Mouse (Mus musculus): ENCODE data around the gene Ifit3. TPM values are rescaled to one million over a fixed set of nuclear protein-coding genes. Genes with fewer than 3 reads are reported as not detected.
"Not testable (repeated sequence)": the region's sequence is repeated elsewhere in the genome, so short reads cannot be mapped to it uniquely, and the experiment has no call there.

Ifit3 gene
- polyA plus RNA-seq, 1 experiment from 2014 or later, result 0.70 TPM

DNA sequence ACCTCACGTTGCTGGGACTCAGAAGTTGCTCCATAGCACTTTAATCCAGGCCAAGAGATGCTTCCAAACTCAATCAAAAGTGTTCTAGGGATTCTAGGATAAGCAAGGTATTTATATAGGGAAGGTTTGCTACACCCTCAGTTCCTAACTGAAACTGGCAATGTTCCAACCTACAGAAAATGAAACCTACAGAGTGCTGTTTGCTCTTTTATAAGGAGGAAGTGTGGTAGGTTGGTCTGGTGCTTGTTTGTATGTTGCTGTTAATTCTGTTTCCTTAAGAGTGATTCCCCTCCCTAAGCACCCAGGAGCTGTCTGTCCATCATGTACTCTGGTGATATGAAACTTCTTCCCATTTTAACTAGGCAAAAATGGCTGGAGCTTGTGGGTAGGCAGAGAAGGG is 18.6 kb downstream of the Ifit3 start, which contains the start of gene Ifit1bl1:
Gene Ifit1bl1, minus strand, starts transcription at position 69 of the 400 bp plus-strand sequence.
- H3K9me3 ChIP-seq (ENCODE audit: control insufficient read depth, low read length); H3K27me3 ChIP-seq (ENCODE audit: control insufficient read depth, insufficient read depth, low read depth, low read length); H3K4me3 ChIP-seq (ENCODE audit: low read length); H3K4me2 ChIP-seq (ENCODE audit: low read depth, low read length); H3K36me3 ChIP-seq (ENCODE audit: control insufficient read depth, insufficient read depth, low read length); H3K4me1 ChIP-seq (replicated peaks; ENCODE audit: control insufficient read depth, insufficient read depth, low read length); H3K9ac ChIP-seq (ENCODE audit: low read length); H3K27ac ChIP-seq (ENCODE audit: low read length): not testable (repeated sequence)
- whole genome bisulfite sequencing, result 30% methylated on average over 1 of the region's 1 CpGs
- peak; percentile 23; the same call in 1 of the 2 replicates for ATAC-seq (ENCODE audit: low read depth)

DNA sequence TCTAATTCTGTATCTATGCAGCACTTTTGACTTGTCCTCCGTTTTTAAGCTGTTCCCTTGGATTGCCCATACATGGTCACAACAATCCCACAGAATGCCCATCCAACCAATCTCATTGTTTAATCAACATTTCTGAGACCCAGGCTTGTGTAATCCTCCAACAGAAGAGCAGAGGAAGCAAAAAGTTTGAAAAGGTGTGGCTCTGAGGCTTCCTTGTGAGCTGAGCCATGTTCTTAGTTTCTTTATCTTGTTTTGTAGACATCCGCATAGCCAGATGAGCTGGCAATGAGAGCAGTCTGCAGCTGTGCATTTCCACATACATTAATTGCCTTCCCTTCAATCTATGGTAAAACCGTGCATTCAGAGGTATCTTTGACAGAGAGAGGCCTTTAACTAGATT is 22.1 kb downstream of the Ifit3 start:
- Histone ChIP-seq H3K4me1 (replicated peaks; ENCODE audit: control insufficient read depth, insufficient read depth, low read length) (no peaks in the 10 kb centered on the region), H3K36me3 (ENCODE audit: control insufficient read depth, insufficient read depth, low read length) (no peaks in the 10 kb centered on the region), H3K9ac (ENCODE audit: low read length) (no peak overlapping the region), H3K27ac (ENCODE audit: low read length) (no peak overlapping the region), H3K9me3 (ENCODE audit: control insufficient read depth, low read length) (no peaks in the 10 kb centered on the region), H3K4me2 (ENCODE audit: low read depth, low read length) (no peak overlapping the region), H3K27me3 (ENCODE audit: control insufficient read depth, insufficient read depth, low read depth, low read length) (no peaks in the 10 kb centered on the region), H3K4me3 (ENCODE audit: low read length) (no peak overlapping the region)
- ATAC-seq (ENCODE audit: low read depth), result no peak
- 82% methylated on average over 3 of the region's 3 CpGs for WGBS

DNA sequence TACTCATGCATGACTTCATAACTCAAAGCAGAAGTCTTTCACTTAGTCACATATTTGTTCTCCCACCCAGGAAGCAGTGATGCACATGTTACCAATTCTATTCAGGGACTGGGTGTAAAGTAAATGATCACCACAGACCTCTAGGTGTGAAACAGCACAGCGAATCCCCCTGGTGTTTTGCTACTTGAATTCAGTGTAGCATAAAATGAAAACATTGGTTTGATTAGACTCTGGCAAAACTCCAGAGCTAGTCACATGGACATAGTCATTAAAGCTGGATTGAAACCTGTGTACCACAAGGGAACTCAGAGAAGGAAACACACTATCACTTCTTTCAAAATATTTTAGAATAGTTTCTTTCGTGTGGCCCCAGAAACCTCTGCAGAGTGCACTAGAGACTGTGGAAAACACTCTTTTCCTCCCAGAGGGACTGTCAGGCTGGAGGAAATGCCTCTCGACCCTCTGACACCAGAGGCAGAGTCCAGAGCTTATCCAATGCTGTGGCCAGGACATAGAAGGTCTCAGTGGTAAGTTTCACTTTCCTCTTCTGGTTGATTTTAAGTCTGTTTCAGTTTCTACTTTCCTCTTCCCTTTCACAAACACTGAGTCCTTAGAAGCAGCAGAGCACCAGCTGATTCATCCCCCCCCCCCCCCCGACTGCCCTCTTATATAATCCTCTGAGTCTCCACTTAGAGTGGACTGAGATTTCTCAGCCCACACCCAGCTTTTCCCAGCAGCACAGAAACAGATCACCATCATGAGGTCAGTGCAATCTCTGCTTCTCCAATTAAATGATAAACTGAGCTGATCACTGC is 24.1 kb downstream of the Ifit3 start, which contains the start of gene Ifit3b:
Gene Ifit3b, plus strand, starts transcription at position 734 of the 815 bp plus-strand sequence.
- H3K4me1 ChIP-seq (replicated peaks; ENCODE audit: control insufficient read depth, insufficient read depth, low read length); H3K27ac ChIP-seq (ENCODE audit: low read length); H3K4me2 ChIP-seq (ENCODE audit: low read depth, low read length); H3K27me3 ChIP-seq (ENCODE audit: control insufficient read depth, insufficient read depth, low read depth, low read length); H3K4me3 ChIP-seq (ENCODE audit: low read length); H3K9ac ChIP-seq (ENCODE audit: low read length); H3K9me3 ChIP-seq (ENCODE audit: control insufficient read depth, low read length); H3K36me3 ChIP-seq (ENCODE audit: control insufficient read depth, insufficient read depth, low read length): not testable (repeated sequence)
- WGBS, result 33% methylated on average over 4 of the region's 4 CpGs
- peak; percentile 64 for ATAC-seq (ENCODE audit: low read depth)

DNA sequence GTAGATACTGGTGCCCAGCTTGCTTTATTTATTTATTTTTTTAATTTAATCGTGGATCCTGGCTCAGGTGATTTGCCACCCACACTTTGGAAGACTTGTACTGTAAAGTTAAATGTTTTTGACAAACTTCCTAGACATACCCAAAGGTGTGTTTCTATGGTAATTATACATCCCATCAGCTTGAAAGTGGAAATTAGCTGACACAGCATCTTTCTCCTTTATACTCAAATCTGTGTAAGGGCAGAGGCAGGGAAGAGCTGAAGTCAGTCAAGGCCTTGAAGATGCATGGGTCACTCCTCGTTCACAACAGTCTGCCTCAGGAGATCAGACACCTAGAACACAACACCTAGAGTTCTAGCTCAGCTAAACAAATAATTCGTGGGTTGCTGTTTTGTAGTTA is 26.8 kb downstream of the Ifit3 start:
- H3K9ac ChIP-seq (ENCODE audit: low read length); H3K4me2 ChIP-seq (ENCODE audit: low read depth, low read length); H3K27me3 ChIP-seq (ENCODE audit: control insufficient read depth, insufficient read depth, low read depth, low read length); H3K36me3 ChIP-seq (ENCODE audit: control insufficient read depth, insufficient read depth, low read length); H3K9me3 ChIP-seq (ENCODE audit: control insufficient read depth, low read length); ATAC-seq (ENCODE audit: low read depth); H3K4me3 ChIP-seq (ENCODE audit: low read length); H3K4me1 ChIP-seq (replicated peaks; ENCODE audit: control insufficient read depth, insufficient read depth, low read length); H3K27ac ChIP-seq (ENCODE audit: low read length): not testable (repeated sequence)
- 63% methylated on average over 3 of the region's 3 CpGs for WGBS

DNA sequence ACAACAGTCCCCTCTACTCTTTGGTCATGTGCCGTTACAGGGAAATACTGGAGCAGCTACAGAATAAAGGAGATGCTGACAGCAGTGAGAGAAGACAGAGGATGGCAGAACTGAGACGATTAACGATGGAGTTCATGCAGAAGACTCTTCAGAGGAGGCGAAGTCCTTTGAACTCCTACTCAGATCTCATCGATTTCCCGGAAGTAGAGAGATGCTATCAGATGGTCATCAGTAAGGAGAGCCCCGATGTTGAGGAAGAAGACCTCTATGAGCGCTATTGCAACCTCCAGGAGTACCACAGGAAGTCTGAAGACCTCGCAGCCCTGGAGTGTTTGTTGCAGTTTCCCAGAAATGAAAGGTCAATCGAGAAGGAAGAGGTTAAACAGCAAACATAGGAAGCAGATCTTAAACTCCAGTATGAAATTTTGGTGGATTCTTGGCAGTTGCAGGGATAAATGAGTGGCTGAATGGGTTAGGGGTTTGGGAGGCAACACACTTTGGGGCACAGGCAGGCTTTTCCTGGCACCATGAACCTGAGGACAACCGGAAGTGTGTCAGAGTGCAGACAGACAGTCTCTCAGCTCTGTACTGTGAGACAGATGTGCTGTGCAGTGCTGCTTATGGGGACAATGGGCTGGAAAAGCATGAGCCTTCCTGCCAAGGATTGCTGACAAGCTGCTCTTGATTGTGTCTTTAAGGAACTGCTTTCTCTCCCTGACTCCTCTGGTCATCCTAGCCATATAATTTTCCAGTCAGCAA is 29.1 kb downstream of the Ifit3 start:
- H3K9ac ChIP-seq (ENCODE audit: low read length); H3K9me3 ChIP-seq (ENCODE audit: control insufficient read depth, low read length); H3K4me2 ChIP-seq (ENCODE audit: low read depth, low read length); H3K27ac ChIP-seq (ENCODE audit: low read length); H3K27me3 ChIP-seq (ENCODE audit: control insufficient read depth, insufficient read depth, low read depth, low read length); H3K4me3 ChIP-seq (ENCODE audit: low read length); H3K4me1 ChIP-seq (replicated peaks; ENCODE audit: control insufficient read depth, insufficient read depth, low read length); ATAC-seq (ENCODE audit: low read depth); H3K36me3 ChIP-seq (ENCODE audit: control insufficient read depth, insufficient read depth, low read length): not testable (repeated sequence)
- 71% methylated on average over 5 of the region's 11 CpGs for WGBS

DNA sequence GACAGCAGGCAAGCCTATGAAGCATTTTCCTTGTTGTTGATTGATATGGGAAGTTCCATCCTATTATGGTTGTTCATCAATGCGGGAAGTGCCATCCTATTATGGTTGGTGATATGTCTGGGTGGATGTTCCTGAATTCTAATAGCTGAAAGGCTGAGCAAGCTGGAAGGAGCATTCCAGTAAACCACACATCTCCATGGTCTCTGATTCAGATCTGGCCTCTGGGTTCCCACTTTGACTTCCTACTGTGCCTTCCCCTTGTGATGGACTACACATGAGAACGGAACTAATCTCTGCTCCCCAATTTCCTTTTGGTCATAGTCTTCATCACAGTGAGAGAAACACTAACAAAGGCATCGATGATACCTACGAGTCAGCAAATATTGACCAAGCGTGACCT is 37.5 kb downstream of the Ifit3 start:
- Histone ChIP-seq H3K4me2 (ENCODE audit: low read depth, low read length) (no peak overlapping the region), H3K27me3 (ENCODE audit: control insufficient read depth, insufficient read depth, low read depth, low read length) (no peaks in the 10 kb centered on the region), H3K4me3 (ENCODE audit: low read length) (no peak overlapping the region), H3K36me3 (ENCODE audit: control insufficient read depth, insufficient read depth, low read length) (no peaks in the 10 kb centered on the region), H3K9ac (ENCODE audit: low read length) (no peak overlapping the region), H3K4me1 (replicated peaks; ENCODE audit: control insufficient read depth, insufficient read depth, low read length) (no peaks in the 10 kb centered on the region), H3K27ac (ENCODE audit: low read length) (no peak overlapping the region), H3K9me3 (ENCODE audit: control insufficient read depth, low read length) (no peaks in the 10 kb centered on the region)
- 75% methylated on average over 5 of the region's 5 CpGs for WGBS
- no peak for ATAC-seq (ENCODE audit: low read depth)

DNA sequence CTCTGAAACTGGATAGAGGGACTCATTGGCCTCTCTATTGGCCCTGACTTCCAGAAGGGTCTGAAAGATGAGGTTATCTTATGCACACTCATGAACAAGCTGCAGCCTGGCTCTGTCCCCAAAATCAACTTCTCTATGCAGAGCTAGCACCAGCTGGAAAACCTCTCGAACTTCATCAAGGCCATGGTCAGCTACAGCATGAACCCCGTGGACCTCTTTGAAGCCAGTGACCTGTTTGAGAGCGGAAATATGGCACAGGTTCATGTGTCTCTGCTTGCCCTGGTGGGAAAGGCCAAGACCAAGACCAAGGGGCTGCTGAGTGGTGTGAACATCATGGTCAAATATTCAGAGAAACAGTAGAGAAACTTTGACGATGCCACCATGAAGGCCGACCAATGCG is 40.5 kb downstream of the Ifit3 start:
- Histone ChIP-seq H3K4me2 (ENCODE audit: low read depth, low read length) (no peak overlapping the region), H3K4me1 (replicated peaks; ENCODE audit: control insufficient read depth, insufficient read depth, low read length) (no peaks in the 10 kb centered on the region), H3K27ac (ENCODE audit: low read length) (no peak overlapping the region), H3K9ac (ENCODE audit: low read length) (no peak overlapping the region), H3K27me3 (ENCODE audit: control insufficient read depth, insufficient read depth, low read depth, low read length) (no peaks in the 10 kb centered on the region), H3K4me3 (ENCODE audit: low read length) (no peak overlapping the region), H3K36me3 (ENCODE audit: control insufficient read depth, insufficient read depth, low read length) (no peaks in the 10 kb centered on the region), H3K9me3 (ENCODE audit: control insufficient read depth, low read length) (no peaks in the 10 kb centered on the region)
- WGBS, result 86% methylated on average over 6 of the region's 6 CpGs
- ATAC-seq (ENCODE audit: low read depth), result no peak

DNA sequence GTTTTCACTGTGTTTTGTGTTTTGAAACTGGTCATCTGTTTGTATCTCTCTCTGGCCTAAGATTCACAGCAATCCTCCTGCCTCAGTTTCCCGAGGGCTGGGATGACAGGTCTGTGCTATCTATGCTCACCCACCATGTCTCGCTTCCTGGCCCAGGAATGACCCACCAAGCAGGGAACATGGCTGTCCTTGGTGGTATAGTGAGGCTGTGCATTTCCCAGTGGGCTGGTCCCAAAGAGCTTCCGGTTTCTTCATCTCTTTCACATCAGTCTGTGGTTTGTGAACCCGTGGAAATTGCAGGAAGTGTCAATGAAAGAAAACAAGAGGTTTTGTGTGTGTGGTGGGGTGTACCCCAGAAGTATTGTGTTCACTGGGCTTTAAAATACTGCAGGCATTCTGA is 41.3 kb downstream of the Ifit3 start:
- H3K4me2 ChIP-seq (ENCODE audit: low read depth, low read length), result no peak overlapping the region
- no peak overlapping the region for H3K9ac ChIP-seq (ENCODE audit: low read length)
- H3K9me3 ChIP-seq (ENCODE audit: control insufficient read depth, low read length), result no peaks in the 10 kb centered on the region
- H3K27me3 ChIP-seq (ENCODE audit: control insufficient read depth, insufficient read depth, low read depth, low read length), result no peaks in the 10 kb centered on the region
- WGBS, result 80% methylated on average over 4 of the region's 4 CpGs
- no peaks in the 10 kb centered on the region for H3K36me3 ChIP-seq (ENCODE audit: control insufficient read depth, insufficient read depth, low read length)
- H3K4me3 ChIP-seq (ENCODE audit: low read length), result no peak overlapping the region
- no peak overlapping the region for H3K27ac ChIP-seq (ENCODE audit: low read length)
- no peak for ATAC-seq (ENCODE audit: low read depth)
- no peaks in the 10 kb centered on the region for H3K4me1 ChIP-seq (replicated peaks; ENCODE audit: control insufficient read depth, insufficient read depth, low read length)

DNA sequence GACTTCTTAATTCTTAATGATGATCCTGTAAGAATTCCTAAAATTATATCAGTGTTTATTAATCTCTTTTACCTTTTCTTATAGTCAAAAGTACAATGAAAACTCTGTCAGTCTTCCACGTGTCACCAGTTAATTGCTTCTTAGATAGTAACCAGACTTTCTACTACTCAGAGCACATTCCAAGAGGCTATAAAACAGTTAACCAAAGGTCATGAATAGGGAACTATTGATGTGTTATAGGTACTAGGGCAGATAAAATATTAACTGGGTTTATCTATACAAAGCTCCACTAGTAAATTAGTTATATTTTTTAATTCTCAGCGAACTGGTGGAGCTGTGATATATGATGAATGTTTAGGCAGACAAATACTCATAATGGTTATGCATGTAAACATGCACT is 44.2 kb downstream of the Ifit3 start:
- WGBS, result 76% methylated on average over 2 of the region's 2 CpGs
- H3K4me2 ChIP-seq (ENCODE audit: low read depth, low read length), result no peak overlapping the region
- ATAC-seq (ENCODE audit: low read depth), result no peak

More for the DNA sequence above, 44.2 kb downstream of the Ifit3 start:
- no peak overlapping the region for H3K27ac ChIP-seq (ENCODE audit: low read length)
- no peaks in the 10 kb centered on the region for H3K27me3 ChIP-seq (ENCODE audit: control insufficient read depth, insufficient read depth, low read depth, low read length)
- no peak overlapping the region for H3K4me3 ChIP-seq (ENCODE audit: low read length)
- no peaks in the 10 kb centered on the region for H3K4me1 ChIP-seq (replicated peaks; ENCODE audit: control insufficient read depth, insufficient read depth, low read length)
- no peak overlapping the region for H3K9ac ChIP-seq (ENCODE audit: low read length)
- no peaks in the 10 kb centered on the region for H3K36me3 ChIP-seq (ENCODE audit: control insufficient read depth, insufficient read depth, low read length)
- no peaks in the 10 kb centered on the region for H3K9me3 ChIP-seq (ENCODE audit: control insufficient read depth, low read length)
